Mouse (Mus musculus) right cerebral cortex, postnatal 10 days (tissue): ENCODE measurements around the gene Il15ra.
A peak's percentile ranks its signal among the peaks of the same experiment; 100 is the strongest.

ENCODE experiments used
- DNase-seq, 2 experiments: peaks; one replicate each; pipeline ENCODE4 v3.0.0; 2021; ENCODE audit warnings: low spot score in 2 of 2

Gene Il15ra

GRCm38 (mm10) chr2:11705201-11706025 lies at the start of gene Il15ra:
Gene Il15ra (plus strand): TSS chr2:11705290.
- DNase-seq: peak; percentile 67 to 77

- DNase-seq: no peak
Measured at GRCm38 (mm10) chr2:11657581-11657980, 47.5 kb upstream of the Il15ra start.

- peak in 1 of 2 experiments; percentile 27 for DNase-seq
Measured at GRCm38 (mm10) chr2:11659263-11659662, 45.8 kb upstream of the Il15ra start.

GRCm38 (mm10) chr2:11662143-11662906 lies 42.8 kb upstream of the Il15ra start:
- DNase-seq: no peak

- DNase-seq: no peak
Measured at GRCm38 (mm10) chr2:11662907-11663230, 42.2 kb upstream of the Il15ra start.

- DNase-seq: peak; percentile 92 to 93
Measured at GRCm38 (mm10) chr2:11663961-11664360, 41.1 kb upstream of the Il15ra start.

GRCm38 (mm10) chr2:11664367-11664766 lies 40.7 kb upstream of the Il15ra start:
- peak; percentile 34 to 60 for DNase-seq

GRCm38 (mm10) chr2:11664806-11665205 lies 40.3 kb upstream of the Il15ra start:
- DNase-seq: no peak

GRCm38 (mm10) chr2:11665326-11665725 lies 39.8 kb upstream of the Il15ra start:
- no peak for DNase-seq

- DNase-seq: no peak
Measured at GRCm38 (mm10) chr2:11672144-11672543, 32.9 kb upstream of the Il15ra start.

- DNase-seq: no peak
Measured at GRCm38 (mm10) chr2:11679626-11680025, 25.5 kb upstream of the Il15ra start.

GRCm38 (mm10) chr2:11682712-11683111 lies 22.4 kb upstream of the Il15ra start:
- no peak for DNase-seq

GRCm38 (mm10) chr2:11686512-11686911 lies 18.6 kb upstream of the Il15ra start:
- no peak for DNase-seq

GRCm38 (mm10) chr2:11687436-11687835 lies 17.7 kb upstream of the Il15ra start:
- peak in 1 of 2 experiments; percentile 24 for DNase-seq

GRCm38 (mm10) chr2:11690201-11690890 lies 14.7 kb upstream of the Il15ra start:
- no peak for DNase-seq

- no peak for DNase-seq
Measured at GRCm38 (mm10) chr2:11693352-11693751, 11.7 kb upstream of the Il15ra start.

- DNase-seq: no peak
Measured at GRCm38 (mm10) chr2:11694104-11694503, 11.0 kb upstream of the Il15ra start.

GRCm38 (mm10) chr2:11695867-11696266 lies 9.2 kb upstream of the Il15ra start:
- no peak for DNase-seq

GRCm38 (mm10) chr2:11698994-11699393 lies 6.1 kb upstream of the Il15ra start:
- no peak for DNase-seq

- DNase-seq: no peak
Measured at GRCm38 (mm10) chr2:11699905-11700304, 5.2 kb upstream of the Il15ra start.

- DNase-seq: no peak
Measured at GRCm38 (mm10) chr2:11706030-11706745, 1.1 kb downstream of the Il15ra start.

- DNase-seq: peak in 1 of 2 experiments; percentile 35
Measured at GRCm38 (mm10) chr2:11706746-11707065, 1.6 kb downstream of the Il15ra start.
